Mouse (Mus musculus) heart, postnatal 14 days (tissue): ENCODE results near the gene Foxm1. TPM values are rescaled to one million over a fixed set of nuclear protein-coding genes. Genes with fewer than 3 reads are reported as not detected.

Experiments
- DNase-seq, 2 experiments: peaks; one replicate each; pipeline ENCODE4 v3.0.0; 2021 to 2022
- intact Hi-C: fragments of 180-260 bp; cut with DNase I; formaldehyde crosslinking; loops from one replicate; pipeline ENCODE4 v1.15.1; 2025
- total RNA-seq, 2 experiments: library from RNA; stranded (reverse); gene quantifications; 2 replicates each; pipeline ENCODE4 v1.2.3; 2021

Foxm1 gene
- total RNA-seq, 2 experiments from 2014 or later = 4.1 to 6.3 TPM

GRCm38 (mm10) chr6:128421480-128421879 is 58.7 kb downstream of the Foxm1 start:
- intact Hi-C loops = no loop called here

GRCm38 (mm10) chr6:128423496-128424268 is 60.9 kb downstream of the Foxm1 start:
- intact Hi-C loops = no loop called here
- DNase-seq = no peak

More at GRCm38 (mm10) chr6:128421480-128421879, 58.7 kb downstream of the Foxm1 start:
- DNase-seq = no peak

GRCm38 (mm10) chr6:128424269-128425019 is 61.7 kb downstream of the Foxm1 start, which contains the start of gene Itfg2:
Itfg2 (minus strand) TSS chr6:128424931.
- DNase-seq = peak; percentile 94 to 95
- intact Hi-C loops = no loop called here

DNA sequence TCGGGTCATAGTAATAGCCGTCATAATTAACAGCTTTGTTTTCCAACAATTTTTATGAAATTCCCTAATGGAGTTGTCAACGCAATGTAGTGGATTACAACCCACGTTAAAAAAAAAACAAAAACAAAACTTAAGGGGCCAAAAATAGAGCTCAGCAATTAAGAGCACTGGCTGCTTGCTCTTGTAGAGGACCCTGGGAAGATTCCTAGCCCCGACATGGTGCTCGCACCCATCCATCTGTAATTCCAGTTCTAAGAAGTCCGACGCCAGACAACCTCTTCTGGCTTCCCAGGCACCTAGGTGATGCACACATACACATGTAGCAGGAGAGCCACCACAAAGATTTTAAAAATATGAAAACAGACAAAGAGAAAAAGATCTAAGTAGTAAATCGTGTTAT is 62.3 kb downstream of the Foxm1 start:
- DNase-seq = no peak
- intact Hi-C loops = no loop called here

Other genes with a start within 250 kb of the Foxm1 start
- gene Tspan9, start 219.4 kb upstream of the Foxm1 start, total RNA-seq = 100 to 1,000 TPM; 105 to 126 TPM
- gene Tead4, start 62.1 kb upstream of the Foxm1 start, total RNA-seq = 1 to 10 TPM; 4.6 to 5.0 TPM
- gene Tulp3, start 7.1 kb upstream of the Foxm1 start, total RNA-seq = 1 to 10 TPM; 8.0 to 8.3 TPM
- 10 to 100 TPM; 10.3 to 12.9 TPM for gene Rhno1, start 56 bp upstream of the Foxm1 start, total RNA-seq
- gene Tex52, start 12.5 kb downstream of the Foxm1 start, total RNA-seq = not detected
- gene Gm44596, start 12.5 kb downstream of the Foxm1 start, total RNA-seq = not detected
- gene Nrip2, start 36.3 kb downstream of the Foxm1 start, total RNA-seq = 1 to 10 TPM; 2.5 to 3.5 TPM
- gene Itfg2, start 62.0 kb downstream of the Foxm1 start, total RNA-seq = 10 to 100 TPM; 22.3 to 23.2 TPM
- 100 to 1,000 TPM; 259 to 278 TPM for gene Fkbp4, start 75.7 kb downstream of the Foxm1 start, total RNA-seq
- 1 to 10 TPM in 1 of 2 experiments, under 1 TPM in 1; 1.00 to 1.1 TPM for gene Pzp, start 163.8 kb downstream of the Foxm1 start, total RNA-seq
- not detected for gene A2ml1, start 218.6 kb downstream of the Foxm1 start, total RNA-seq